Mouse (Mus musculus) midbrain, embryonic 14.5 days (tissue): Measurements from ENCODE around the gene Nlgn1. TPM values are rescaled to one million over a fixed set of nuclear protein-coding genes. Genes with fewer than 3 reads are reported as not detected.

Experiments
- ATAC-seq: fragments of 200-750 bp; cut with Nextera tagmentation; 2 replicates; pipeline ENCODE4 v1.8.0; 2017; ENCODE audit warnings: moderate number of reproducible peaks, moderate library complexity; ENCODE audit not compliant: low FRiP score, low TSS enrichment
- DNase-seq: peaks from one replicate; pipeline ENCODE4 v3.0.0-alpha.2; 2015
- H3K27ac ChIP-seq: fragments of 300-500 bp; sonication (generic); replicated peaks from 2 replicates; pipeline ENCODE4 v1.5.1; 2014; ENCODE audit warnings: mild to moderate bottlenecking, low read depth, low read length, moderate library complexity
- H3K27me3 ChIP-seq: fragments of 300-500 bp; sonication (generic); 2 replicates; pipeline ENCODE4 v1.6.1; 2014; ENCODE audit warnings: low read length, control low read depth, mixed read lengths; ENCODE audit not compliant: control insufficient read depth, insufficient read depth
- H3K36me3 ChIP-seq: fragments of 300-500 bp; sonication (generic); 2 replicates; pipeline ENCODE4 v1.6.1; 2014; ENCODE audit warnings: low read length, control low read depth; ENCODE audit not compliant: control insufficient read depth, insufficient read depth
- H3K4me1 ChIP-seq: fragments of 300-500 bp; sonication (generic); 2 replicates; pipeline ENCODE4 v1.6.1; 2014; ENCODE audit warnings: mild to moderate bottlenecking, antibody characterized with exemption, low read length, control low read depth; ENCODE audit not compliant: control insufficient read depth, insufficient read depth
- H3K4me2 ChIP-seq: fragments of 300-500 bp; sonication (generic); 2 replicates; pipeline ENCODE4 v1.6.1; 2014; ENCODE audit warnings: mild to moderate bottlenecking, low read length, moderate library complexity
- H3K4me3 ChIP-seq: fragments of 300-500 bp; sonication (generic); replicated peaks from 2 replicates; pipeline ENCODE4 v1.5.1; 2014; ENCODE audit warnings: low read depth, low read length
- H3K9ac ChIP-seq: fragments of 300-500 bp; sonication (generic); replicated peaks from 2 replicates; pipeline ENCODE4 v1.6.1; 2014; ENCODE audit warnings: mild to moderate bottlenecking, low read length, moderate library complexity
- H3K9me3 ChIP-seq: fragments of 300-500 bp; sonication (generic); 2 replicates; pipeline ENCODE4 v1.6.1; 2016; ENCODE audit warnings: low read length, control low read depth, mixed read lengths; ENCODE audit not compliant: control insufficient read depth
- WGBS: fragments of 180-500 bp; shearing (Covaris S2); extraction: QIAGEN DNeasy Blood & Tissue Kit; methylation state at CpG from one replicate; pipeline ENCODE4 v1.1.7; 2014; 5-methylcytosine and 5-hydroxymethylcytosine counted together
- polyA plus RNA-seq: library from polyadenylated mRNA; unstranded; fragments of >200 nt; fragmentation: Nextera tagmentation; extraction: Ambion mirVana; gene quantifications from 2 replicates; pipeline ENCODE4 v1.2.1, GENCODE M21; 2014

The Nlgn1 gene
- polyA plus RNA-seq, 1 experiment from 2014 or later: 26.1 TPM

- no peaks in the 10 kb centered on the region for H3K27me3 ChIP-seq
- H3K27ac ChIP-seq: no peak overlapping the region
- 72% methylated on average over 6 of the region's 6 CpGs for WGBS
- no peaks in the 10 kb centered on the region for H3K36me3 ChIP-seq
- H3K9ac ChIP-seq: no peak overlapping the region
- no peaks in the 10 kb centered on the region for H3K9me3 ChIP-seq
- no peak overlapping the region for H3K4me2 ChIP-seq
- no peak for ATAC-seq
- H3K4me1 ChIP-seq: no peaks in the 10 kb centered on the region
- H3K4me3 ChIP-seq: no peak overlapping the region
- DNase-seq: no peak
Measured at GRCm38 (mm10) chr3:25688789-25689464, 643.3 kb downstream of the Nlgn1 start.

- H3K9me3 ChIP-seq: no peaks in the 10 kb centered on the region
- H3K4me2 ChIP-seq: no peak overlapping the region
- no peaks in the 10 kb centered on the region for H3K36me3 ChIP-seq
- WGBS: 94% methylated on average over 2 of the region's 2 CpGs
- no peak for DNase-seq
- no peak overlapping the region for H3K9ac ChIP-seq
- H3K27me3 ChIP-seq: no peaks in the 10 kb centered on the region
- no peaks in the 10 kb centered on the region for H3K4me1 ChIP-seq
- no peak overlapping the region for H3K4me3 ChIP-seq
- H3K27ac ChIP-seq: no peak overlapping the region
- no peak for ATAC-seq
Measured at GRCm38 (mm10) chr3:25683696-25684095, 648.6 kb downstream of the Nlgn1 start.

- ATAC-seq (no peak), DNase-seq (peak; percentile 15)
- H3K4me2 ChIP-seq: no peak overlapping the region
- H3K36me3 ChIP-seq: no peaks in the 10 kb centered on the region
- no peak overlapping the region for H3K4me3 ChIP-seq
- peaks cover 3% of the 10 kb centered on the region; the same call in 1 of the 2 replicates for H3K9me3 ChIP-seq
- no peak overlapping the region for H3K27ac ChIP-seq
- H3K9ac ChIP-seq: no peak overlapping the region
- 87% methylated on average over 2 of the region's 2 CpGs for WGBS
- H3K27me3 ChIP-seq: no peaks in the 10 kb centered on the region
- no peaks in the 10 kb centered on the region for H3K4me1 ChIP-seq
Measured at GRCm38 (mm10) chr3:25679373-25679772, 652.9 kb downstream of the Nlgn1 start.

- Histone ChIP-seq H3K27ac (no peak overlapping the region), H3K27me3 (no peaks in the 10 kb centered on the region), H3K9ac (no peak overlapping the region), H3K36me3 (no peaks in the 10 kb centered on the region), H3K4me3 (no peak overlapping the region), H3K4me2 (no peak overlapping the region), H3K9me3 (peaks cover 3% of the 10 kb centered on the region; the same call in 1 of the 2 replicates), H3K4me1 (0 out of 2 replicates have a peak, but pooled peaks cover 4% of the 10 kb centered on the region)
- WGBS: 81% methylated on average over 10 of the region's 10 CpGs
- no peak for DNase-seq
- ATAC-seq: no peak
Measured at GRCm38 (mm10) chr3:25675888-25676287, 656.4 kb downstream of the Nlgn1 start.

- Histone ChIP-seq H3K4me1 (0 out of 2 replicates have a peak, but pooled peaks cover 4% of the 10 kb centered on the region), H3K4me2 (no peak overlapping the region), H3K4me3 (no peak overlapping the region), H3K27ac (no peak overlapping the region), H3K36me3 (no peaks in the 10 kb centered on the region), H3K9me3 (peaks cover 3% of the 10 kb centered on the region; the same call in 1 of the 2 replicates), H3K27me3 (no peaks in the 10 kb centered on the region), H3K9ac (no peak overlapping the region)
- ATAC-seq: no peak
- WGBS: 58% methylated on average over 3 of the region's 3 CpGs
- DNase-seq: peak; percentile 25
Measured at GRCm38 (mm10) chr3:25675069-25675468, 657.2 kb downstream of the Nlgn1 start.

- Histone ChIP-seq H3K4me1 (0 out of 2 replicates have a peak, but pooled peaks cover 4% of the 10 kb centered on the region), H3K4me2 (0 out of 2 replicates have a peak overlapping the region, but pooled peaks have one; percentile 3), H3K27me3 (no peaks in the 10 kb centered on the region), H3K4me3 (no peak overlapping the region), H3K9me3 (peaks cover 3% of the 10 kb centered on the region; the same call in 1 of the 2 replicates), H3K9ac (no peak overlapping the region), H3K27ac (no peak overlapping the region), H3K36me3 (no peaks in the 10 kb centered on the region)
- DNase-seq (peak; percentile 29), ATAC-seq (no peak)
- 17% methylated on average over 5 of the region's 5 CpGs for WGBS
Measured at GRCm38 (mm10) chr3:25673408-25673807, 658.9 kb downstream of the Nlgn1 start.

GRCm38 (mm10) chr3:25672779-25673178, 659.5 kb downstream of the Nlgn1 start:
- Histone ChIP-seq H3K4me2 (no peak overlapping the region), H3K36me3 (no peaks in the 10 kb centered on the region), H3K4me1 (0 out of 2 replicates have a peak, but pooled peaks cover 4% of the 10 kb centered on the region), H3K27me3 (no peaks in the 10 kb centered on the region), H3K9ac (no peak overlapping the region), H3K4me3 (no peak overlapping the region), H3K27ac (no peak overlapping the region), H3K9me3 (peaks cover 3% of the 10 kb centered on the region; the same call in 1 of the 2 replicates)
- DNase-seq (no peak), ATAC-seq (no peak)
- 31% methylated on average over 4 of the region's 4 CpGs for WGBS

GRCm38 (mm10) chr3:25663464-25663863, 668.8 kb downstream of the Nlgn1 start:
- Histone ChIP-seq H3K36me3 (no peaks in the 10 kb centered on the region), H3K9ac (no peak overlapping the region), H3K27ac (no peak overlapping the region), H3K27me3 (no peaks in the 10 kb centered on the region), H3K4me2 (no peak overlapping the region), H3K4me3 (no peak overlapping the region), H3K9me3 (no peaks in the 10 kb centered on the region), H3K4me1 (no peaks in the 10 kb centered on the region)
- ATAC-seq (no peak), DNase-seq (no peak)
- 94% methylated on average over 2 of the region's 2 CpGs for WGBS

- ATAC-seq: no peak
Measured at GRCm38 (mm10) chr3:25660285-25660684, 672.0 kb downstream of the Nlgn1 start.

More at GRCm38 (mm10) chr3:25660285-25660684, 672.0 kb downstream of the Nlgn1 start:
- Histone ChIP-seq H3K4me3 (no peak overlapping the region), H3K4me1 (no peaks in the 10 kb centered on the region), H3K27me3 (no peaks in the 10 kb centered on the region), H3K27ac (no peak overlapping the region), H3K9ac (no peak overlapping the region), H3K36me3 (no peaks in the 10 kb centered on the region), H3K9me3 (no peaks in the 10 kb centered on the region), H3K4me2 (no peak overlapping the region)
- WGBS: 87% methylated on average over 3 of the region's 3 CpGs
- no peak for DNase-seq
